Mouse (Mus musculus) liver, adult 2 months (tissue): ENCODE measurements around the gene Ccdc110. TPM values are rescaled to one million over a fixed set of nuclear protein-coding genes. Genes with fewer than 3 reads are reported as not detected.

Experiments used
- DNase-seq: peaks from one replicate; pipeline ENCODE4 v3.0.0-alpha.2; 2011; ENCODE audit warnings: low read depth, low spot score; ENCODE audit errors: extremely low read depth
- H3K27ac ChIP-seq: fragments of 200-500 bp; replicated peaks from 2 replicates; pipeline ENCODE4 v1.5.1; 2012; ENCODE audit warnings: low read depth, mild to moderate bottlenecking, control low read depth, inconsistent platforms, low read length; ENCODE audit not compliant: insufficient read depth
- H3K27me3 ChIP-seq: fragments of 200-500 bp; 2 replicates; pipeline ENCODE4 v1.6.1; 2012; ENCODE audit warnings: mild to moderate bottlenecking, moderate library complexity, low read length, inconsistent platforms; ENCODE audit not compliant: control insufficient read depth, insufficient read depth
- H3K36me3 ChIP-seq: fragments of 200-500 bp; 2 replicates; pipeline ENCODE4 v1.6.1; 2012; ENCODE audit warnings: low read length, inconsistent platforms; ENCODE audit not compliant: control insufficient read depth, insufficient read depth
- H3K4me1 ChIP-seq: fragments of 200-500 bp; 2 replicates; pipeline ENCODE4 v1.6.1; 2011; ENCODE audit warnings: low read length; ENCODE audit not compliant: control insufficient read depth, insufficient read depth
- H3K4me3 ChIP-seq: fragments of 200-500 bp; 2 replicates; pipeline ENCODE4 v1.5.1; 2011; ENCODE audit warnings: low read depth, mild to moderate bottlenecking, control low read depth, low read length, moderate library complexity; ENCODE audit not compliant: insufficient read depth
- H3K79me2 ChIP-seq: fragments of 200-500 bp; 2 replicates; pipeline ENCODE4 v1.6.1; 2012; ENCODE audit warnings: inconsistent platforms, mild to moderate bottlenecking, low read length, moderate library complexity; ENCODE audit not compliant: control insufficient read depth, insufficient read depth
- H3K9ac ChIP-seq: fragments of 200-500 bp; 2 replicates; pipeline ENCODE4 v1.6.1; 2012; ENCODE audit warnings: low read depth, mild to moderate bottlenecking, control low read depth, inconsistent platforms, low read length
- CTCF ChIP-seq: fragments of 200-500 bp; IDR thresholded peaks from 2 replicates; pipeline ENCODE4 v1.5.1; 2011; ENCODE audit warnings: low read depth, low read length, control low read depth
- POLR2A ChIP-seq: fragments of 200-500 bp; IDR thresholded peaks from 2 replicates; pipeline ENCODE4 v1.6.1; 2011; ENCODE audit warnings: low read length, control low read depth; ENCODE audit not compliant: insufficient read depth; ENCODE audit errors: extremely low read depth
- WGBS: fragments of 180-500 bp; shearing (Covaris S2); methylation state at CpG from one replicate; pipeline ENCODE4 v1.1.7; 2018; 5-methylcytosine and 5-hydroxymethylcytosine counted together
- polyA plus RNA-seq: library from polyadenylated mRNA; depleted of rRNA; stranded (reverse); fragments of >200 nt; gene quantifications from 2 replicates; pipeline ENCODE4 v1.2.3, GENCODE M21; 2012
- total RNA-seq: library from RNA; depleted of rRNA; stranded (reverse); fragments of >200 nt; gene quantifications from 2 replicates; pipeline ENCODE4 v1.2.3, GENCODE M21; 2014

Ccdc110 gene
- total and polyA plus RNA-seq, 2 experiments = not detected

- TF ChIP-seq POLR2A = no peak
- no peak for TF ChIP-seq CTCF
- Histone ChIP-seq H3K36me3 (no peaks in the 10 kb centered on the region), H3K79me2 (no peaks in the 10 kb centered on the region), H3K27ac (no peak overlapping the region), H3K27me3 (no peaks in the 10 kb centered on the region), H3K4me3 (no peak overlapping the region), H3K4me1 (no peaks in the 10 kb centered on the region), H3K9ac (no peak overlapping the region)
- 90% methylated on average over 20 of the region's 20 CpGs for WGBS
- DNase-seq = no peak
Measured at GRCm38 (mm10) chr8:45917040-45917679, 17.3 kb upstream of the Ccdc110 start.

- Histone ChIP-seq H3K36me3 (no peaks in the 10 kb centered on the region), H3K79me2 (no peaks in the 10 kb centered on the region), H3K9ac (no peak overlapping the region), H3K4me1 (no peaks in the 10 kb centered on the region), H3K27me3 (no peaks in the 10 kb centered on the region), H3K27ac (no peak overlapping the region), H3K4me3 (no peak overlapping the region)
- TF ChIP-seq POLR2A (no peak), CTCF (no peak)
- no peak for DNase-seq
- WGBS = 85% methylated on average over 15 of the region's 15 CpGs
Measured at GRCm38 (mm10) chr8:45918891-45919290, 15.5 kb upstream of the Ccdc110 start.

- Histone ChIP-seq H3K4me1 (no peaks in the 10 kb centered on the region), H3K36me3 (no peaks in the 10 kb centered on the region), H3K27me3 (no peaks in the 10 kb centered on the region), H3K79me2 (no peaks in the 10 kb centered on the region), H3K27ac (no peak overlapping the region), H3K4me3 (no peak overlapping the region), H3K9ac (no peak overlapping the region)
- WGBS = 90% methylated on average over 7 of the region's 7 CpGs
- TF ChIP-seq POLR2A (no peak), CTCF (no peak)
- no peak for DNase-seq
Measured at GRCm38 (mm10) chr8:45920392-45920791, 14.0 kb upstream of the Ccdc110 start.

- H3K36me3 ChIP-seq = no peaks in the 10 kb centered on the region
- H3K4me3 ChIP-seq = no peak overlapping the region
- H3K27ac ChIP-seq = no peak overlapping the region
- no peaks in the 10 kb centered on the region for H3K27me3 ChIP-seq
- DNase-seq = no peak
- 92% methylated on average over 7 of the region's 7 CpGs for WGBS
- no peaks in the 10 kb centered on the region for H3K4me1 ChIP-seq
- H3K79me2 ChIP-seq = no peaks in the 10 kb centered on the region
- TF ChIP-seq CTCF (no peak), POLR2A (no peak)
- H3K9ac ChIP-seq = no peak overlapping the region
Measured at GRCm38 (mm10) chr8:45922116-45922515, 12.3 kb upstream of the Ccdc110 start.

GRCm38 (mm10) chr8:45936986-45937385, 2.6 kb downstream of the Ccdc110 start:
- DNase-seq = no peak
- WGBS = 85% methylated on average over 9 of the region's 9 CpGs
- no peaks in the 10 kb centered on the region for H3K36me3 ChIP-seq
- no peak overlapping the region for H3K9ac ChIP-seq
- H3K27me3 ChIP-seq = 0 out of 2 replicates have a peak, but pooled peaks cover 2% of the 10 kb centered on the region
- no peaks in the 10 kb centered on the region for H3K4me1 ChIP-seq
- no peak overlapping the region for H3K27ac ChIP-seq
- H3K79me2 ChIP-seq = no peaks in the 10 kb centered on the region
- H3K4me3 ChIP-seq = no peak overlapping the region
- no peak for TF ChIP-seq POLR2A

- Histone ChIP-seq H3K4me1 (no peaks in the 10 kb centered on the region), H3K79me2 (no peaks in the 10 kb centered on the region), H3K4me3 (no peak overlapping the region), H3K27ac (no peak overlapping the region), H3K36me3 (no peaks in the 10 kb centered on the region), H3K27me3 (0 out of 2 replicates have a peak, but pooled peaks cover 2% of the 10 kb centered on the region), H3K9ac (no peak overlapping the region)
- no peak for DNase-seq
- TF ChIP-seq CTCF (no peak), POLR2A (no peak)
- WGBS = 93% methylated on average over 4 of the region's 4 CpGs
Measured at GRCm38 (mm10) chr8:45946283-45946682, 11.9 kb downstream of the Ccdc110 start.
